Mouse (Mus musculus) heart, adult 2 months (tissue): ENCODE measurements at regions not wholly inside any gene's neighbourhood (a gene's known extent, or its start where the extent isn't known, plus 50 kb on each side); places are given as distances from the start of the nearest gene placed in this dataset.

Experiments
- CTCF ChIP-seq: fragments of 200-600 bp; IDR thresholded peaks from 2 replicates; pipeline ENCODE4 v1.8.1; 2022; ENCODE audit warnings: antibody characterized with exemption, mild to moderate bottlenecking, moderate library complexity
- EP300 ChIP-seq: fragments of 200-500 bp; IDR thresholded peaks from 2 replicates; pipeline ENCODE4 v1.6.1; 2011; ENCODE audit warnings: low read depth, low read length, control low read depth; ENCODE audit not compliant: insufficient read depth
- POLR2A ChIP-seq: fragments of 200-500 bp; IDR thresholded peaks from 2 replicates; pipeline ENCODE4 v1.6.1; 2011; ENCODE audit warnings: mild to moderate bottlenecking, low read depth, low read length, control low read depth; ENCODE audit not compliant: insufficient read depth

- no peak for TF ChIP-seq POLR2A
- no peak for TF ChIP-seq CTCF
- TF ChIP-seq EP300 = no peak
These were observed 64.5 kb downstream of the Rps24 start for GRCm38 (mm10) chr14:24551472-24551783.
